Mouse (Mus musculus): ENCODE results near the gene Bank1.

The Bank1 gene

DNA sequence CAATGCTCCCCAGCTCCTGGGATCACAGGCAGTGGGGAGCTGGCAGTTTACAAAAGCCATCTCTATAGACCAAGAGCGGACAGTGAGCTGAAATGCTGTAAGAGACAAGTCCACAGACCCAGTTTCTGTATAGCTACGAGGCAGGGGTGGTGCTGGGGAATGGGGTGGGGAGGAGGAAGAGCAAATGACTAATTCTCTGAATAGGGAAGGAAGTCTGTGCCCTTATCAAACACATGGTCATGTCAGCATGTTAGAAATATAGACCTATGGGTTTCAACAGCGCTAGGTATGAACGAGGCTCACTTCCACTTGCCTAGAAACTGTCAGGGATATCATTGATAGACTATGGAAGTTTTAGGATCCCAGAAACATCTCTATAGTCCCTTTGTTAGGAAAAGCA lies 73.0 kb downstream of the Bank1 start:
- 71% methylated on average over 4 of the region's 4 CpGs for WGBS

GRCm38 (mm10) chr3:136251578-136251977 lies 74.3 kb downstream of the Bank1 start:
- WGBS = 72% methylated on average over 4 of the region's 4 CpGs

- WGBS = 79% methylated on average over 5 of the region's 5 CpGs
These were observed 78.5 kb downstream of the Bank1 start for GRCm38 (mm10) chr3:136247331-136247730.

DNA sequence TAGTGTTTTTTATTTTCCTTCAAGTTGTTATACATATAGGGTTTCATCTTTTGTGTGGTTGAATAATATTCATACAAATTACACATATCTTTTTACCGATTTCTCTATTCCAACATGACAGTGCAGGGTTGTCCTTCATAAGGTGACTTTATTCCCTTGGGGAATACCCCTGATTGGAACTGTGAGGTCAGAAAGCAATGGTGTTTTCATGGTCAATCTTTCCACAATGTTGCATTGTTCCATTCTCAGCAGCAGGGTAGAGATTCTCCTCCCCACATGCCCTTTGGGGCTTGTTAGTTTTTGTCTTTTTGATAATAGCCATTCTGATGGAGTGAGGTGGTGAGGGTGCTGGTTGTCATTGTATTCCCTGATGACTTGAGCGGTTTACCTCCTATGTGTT lies 80.9 kb downstream of the Bank1 start:
- 76% methylated on average over 2 of the region's 2 CpGs for WGBS

DNA sequence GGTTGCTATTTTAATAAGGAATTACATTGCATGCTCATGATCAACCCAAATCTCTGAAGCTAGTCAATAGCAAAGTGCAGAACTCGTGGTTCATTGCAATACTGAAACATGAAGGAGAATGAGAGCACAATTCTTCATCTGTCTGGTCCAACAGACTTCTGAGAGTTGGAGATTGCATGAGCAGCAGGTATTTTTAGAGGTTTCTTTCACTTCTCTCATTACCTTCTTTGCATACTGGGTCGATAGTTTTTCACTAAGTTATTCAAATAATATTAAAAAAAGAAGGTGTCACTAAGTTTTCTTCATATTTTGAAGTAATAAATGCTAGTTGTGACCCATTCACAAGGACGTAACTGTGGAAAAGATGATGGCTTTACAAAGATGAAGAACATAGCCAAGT lies 87.1 kb downstream of the Bank1 start:
- 89% methylated on average over 3 of the region's 3 CpGs for WGBS

DNA sequence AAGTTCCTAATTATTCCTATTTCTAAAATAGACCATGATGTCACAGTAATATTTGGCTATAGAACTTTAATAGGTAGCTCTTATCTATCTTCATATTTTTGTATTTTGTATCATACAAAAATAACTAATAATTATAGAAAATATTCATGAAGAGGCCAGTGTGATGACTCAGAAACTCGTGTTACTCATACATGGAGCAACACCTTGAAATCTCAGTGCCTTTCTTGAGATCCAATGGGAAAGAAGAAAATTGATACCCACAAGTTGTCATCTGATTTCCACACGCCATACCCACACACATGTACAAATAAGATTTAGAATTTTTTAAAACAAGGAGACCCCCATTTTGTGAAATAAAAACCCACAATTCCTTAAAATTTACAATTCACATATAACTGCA lies 92.4 kb downstream of the Bank1 start:
- whole genome bisulfite sequencing = 83% methylated on average over 2 of the region's 2 CpGs

GRCm38 (mm10) chr3:136230602-136231151 lies 95.2 kb downstream of the Bank1 start:
- WGBS = 97% methylated on average over 3 of the region's 3 CpGs

DNA sequence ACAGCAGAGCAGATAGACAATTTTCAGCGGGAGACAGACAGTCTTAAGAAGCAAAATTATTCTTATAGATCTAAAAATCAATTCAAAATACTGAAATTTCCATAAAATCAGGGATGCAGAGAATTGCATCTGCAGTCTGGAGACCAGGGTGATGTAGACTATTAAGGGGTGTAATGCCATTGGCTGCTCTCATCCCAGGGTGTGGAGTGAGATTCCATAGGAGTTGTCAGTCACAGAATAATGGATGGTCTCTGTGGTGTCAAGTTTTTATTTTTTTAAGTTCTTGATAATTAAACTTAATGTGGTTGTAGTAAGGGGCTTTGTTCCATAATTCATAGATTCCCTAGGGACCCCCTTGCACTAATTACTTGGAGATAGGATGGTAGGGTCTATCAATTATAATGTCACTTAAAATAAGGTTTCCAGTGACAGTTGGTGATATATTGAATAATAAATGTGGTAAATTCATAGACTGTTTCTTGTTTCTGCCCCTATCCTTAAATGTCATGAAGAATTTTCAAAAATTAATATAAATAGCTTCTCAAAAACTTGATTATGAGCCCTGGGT lies 136.1 kb downstream of the Bank1 start:
- 91% methylated on average over 1 of the region's 1 CpGs for WGBS

DNA sequence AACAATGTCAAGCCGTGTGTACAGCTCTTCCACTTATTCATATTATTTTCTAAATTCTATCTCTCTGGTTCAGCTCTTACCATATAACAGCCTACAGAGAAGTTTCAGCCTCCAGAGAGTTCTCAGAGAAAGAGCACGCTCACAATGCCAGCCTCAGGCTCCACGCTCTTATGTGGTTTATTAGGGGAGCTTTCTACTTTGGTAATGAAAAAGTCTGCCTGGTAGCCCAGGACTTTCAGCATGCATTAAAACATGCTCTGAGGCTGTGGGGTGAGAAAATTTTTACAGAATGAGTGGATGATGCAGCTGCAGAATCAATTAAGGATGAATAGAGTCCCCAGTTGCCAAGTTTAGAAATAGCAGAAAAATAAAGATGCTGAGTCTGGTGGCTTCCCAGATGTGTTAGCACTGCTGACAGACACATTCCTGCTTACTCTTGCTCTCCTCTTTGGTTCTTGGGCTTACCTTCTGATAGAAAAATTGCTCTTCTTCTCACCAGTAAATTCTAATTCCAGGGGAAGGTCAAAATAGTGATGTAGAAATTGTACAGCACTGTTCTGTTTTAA lies 139.2 kb downstream of the Bank1 start:
- 71% methylated on average over 3 of the region's 3 CpGs for WGBS

DNA sequence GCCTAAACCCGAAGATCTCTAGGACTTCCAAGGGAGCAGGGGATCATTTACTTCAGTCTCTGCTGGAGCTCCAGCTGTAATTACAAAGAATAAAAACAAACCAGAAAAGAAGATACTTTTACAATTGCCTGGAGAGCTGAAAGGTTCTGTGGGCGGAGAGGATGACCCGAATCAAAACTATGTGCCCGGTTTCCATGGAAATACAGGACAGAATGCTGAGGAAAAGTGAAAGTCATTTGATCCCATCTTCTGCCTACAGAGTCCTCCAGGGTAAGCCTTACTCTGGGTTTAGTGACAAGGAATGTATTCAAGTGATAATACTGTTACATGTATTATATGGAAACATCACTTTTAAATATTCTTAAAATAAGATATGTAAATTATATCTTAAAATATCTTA lies 157.8 kb downstream of the Bank1 start:
- WGBS = 51% methylated on average over 4 of the region's 4 CpGs

GRCm38 (mm10) chr3:136166671-136167070 lies 159.2 kb downstream of the Bank1 start:
- 66% methylated on average over 4 of the region's 4 CpGs for WGBS

GRCm38 (mm10) chr3:136166033-136166361 lies 159.9 kb downstream of the Bank1 start:
- WGBS = 46% methylated on average over 2 of the region's 2 CpGs

DNA sequence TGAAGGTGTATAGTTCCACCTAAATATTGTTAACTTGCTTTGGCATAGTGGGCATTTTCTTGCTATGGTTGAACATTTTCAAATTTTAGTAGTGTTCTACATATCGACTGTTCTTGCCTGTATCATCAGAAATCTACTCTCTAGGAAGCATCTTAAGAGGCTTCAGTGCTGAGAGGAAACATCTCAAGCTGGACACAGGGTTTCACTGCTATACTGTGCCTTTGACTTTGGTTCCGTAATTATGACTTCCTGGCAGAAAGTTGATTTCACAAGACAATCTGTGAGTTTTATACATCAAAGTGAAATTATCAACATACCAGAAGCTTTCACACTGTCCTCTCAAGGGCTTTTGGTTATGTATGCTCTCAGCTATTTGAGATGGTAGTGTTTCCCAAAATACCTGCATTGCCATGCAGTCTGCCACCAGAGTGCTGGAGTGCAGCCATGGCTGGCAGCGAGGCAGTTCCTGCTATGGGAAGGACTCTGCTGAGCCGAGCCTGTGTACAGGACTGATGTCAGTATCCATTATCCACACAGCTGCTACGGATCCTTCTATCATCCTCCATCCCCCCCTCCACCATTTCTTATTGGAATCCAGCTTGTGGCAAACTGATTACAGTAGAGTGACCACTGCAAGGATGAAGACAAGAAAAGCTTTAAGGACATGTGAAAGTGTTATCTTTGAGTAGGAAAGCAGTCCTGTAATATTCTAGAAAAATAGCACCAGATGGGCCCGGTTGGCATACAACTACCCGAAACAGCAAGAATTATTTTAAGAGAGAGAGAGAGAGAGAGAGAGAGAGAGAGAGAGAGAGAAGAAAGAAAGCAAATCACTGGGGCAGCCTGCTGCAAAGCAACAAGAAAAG lies 160.5 kb downstream of the Bank1 start:
- WGBS = 32% methylated on average over 7 of the region's 7 CpGs

DNA sequence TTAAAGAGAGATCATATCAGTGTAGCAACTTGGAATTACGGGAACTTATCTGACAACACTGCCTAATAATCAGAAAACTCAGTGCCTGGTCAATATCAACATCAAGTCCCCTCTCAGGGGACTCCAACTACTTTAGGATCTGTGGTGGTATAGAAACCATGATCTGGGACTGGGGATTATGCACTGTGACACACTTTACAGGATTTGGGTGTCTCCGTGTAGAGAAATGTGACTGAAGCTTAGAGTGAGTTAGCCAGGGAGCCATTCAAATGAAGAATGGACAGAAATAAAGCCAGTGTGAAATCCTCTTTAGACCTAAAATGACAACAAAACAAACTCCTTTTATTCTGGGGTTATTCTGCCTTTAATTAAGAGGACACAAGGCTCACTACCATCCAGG lies 167.8 kb downstream of the Bank1 start:
- 84% methylated on average over 2 of the region's 2 CpGs for WGBS

GRCm38 (mm10) chr3:136155555-136155954 lies 170.3 kb downstream of the Bank1 start:
- 69% methylated on average over 1 of the region's 1 CpGs for WGBS

DNA sequence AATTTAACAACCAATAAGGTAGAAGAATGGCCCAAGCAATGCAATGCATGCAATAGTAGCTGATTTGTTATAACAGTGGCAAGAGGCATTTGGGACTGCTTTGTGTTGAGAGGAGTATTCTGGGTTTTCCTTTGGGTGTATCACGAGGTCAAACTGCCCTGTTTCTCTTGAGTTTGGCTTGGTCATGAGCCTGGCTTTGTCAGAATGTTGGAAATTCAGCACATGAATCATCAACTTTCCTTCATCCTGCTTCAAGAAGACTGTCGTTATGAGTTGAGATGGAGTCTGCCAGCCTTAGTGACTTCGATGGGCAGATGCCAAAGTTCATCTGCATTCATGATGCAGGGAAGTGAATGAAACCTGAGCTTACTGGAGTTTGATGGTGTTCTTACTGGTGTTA lies 175.0 kb downstream of the Bank1 start:
- WGBS = 82% methylated on average over 3 of the region's 3 CpGs

DNA sequence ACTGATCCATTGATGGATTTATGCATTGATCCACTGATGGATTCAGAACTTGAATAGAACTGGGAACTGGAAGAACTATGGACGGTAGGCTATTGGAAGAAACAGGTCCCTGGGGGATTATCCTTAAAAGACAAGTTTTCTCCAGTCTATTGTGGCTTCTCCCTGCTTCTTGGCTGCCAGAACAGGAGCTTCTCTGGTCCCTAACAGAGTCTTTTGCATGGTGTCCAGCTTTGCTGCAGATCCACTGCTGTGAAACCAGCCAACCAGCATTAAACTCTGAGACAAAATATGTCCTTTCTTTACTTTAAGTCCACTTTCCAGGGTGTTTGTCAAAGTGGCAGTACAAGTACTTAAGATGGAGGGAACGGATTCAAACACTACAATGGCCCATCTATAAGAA lies 178.7 kb downstream of the Bank1 start:
- WGBS = 87% methylated on average over 2 of the region's 2 CpGs

- WGBS = 28% methylated on average over 3 of the region's 3 CpGs
These were observed 193.9 kb downstream of the Bank1 start for GRCm38 (mm10) chr3:136132013-136132412.

- WGBS = 76% methylated on average over 5 of the region's 5 CpGs
These were observed 210.2 kb downstream of the Bank1 start for GRCm38 (mm10) chr3:136115478-136116215.

GRCm38 (mm10) chr3:136109411-136110139 lies 216.3 kb downstream of the Bank1 start:
- 74% methylated on average over 6 of the region's 6 CpGs for WGBS

- 74% methylated on average over 1 of the region's 1 CpGs for WGBS
These were observed 219.4 kb downstream of the Bank1 start for GRCm38 (mm10) chr3:136106452-136106851.

DNA sequence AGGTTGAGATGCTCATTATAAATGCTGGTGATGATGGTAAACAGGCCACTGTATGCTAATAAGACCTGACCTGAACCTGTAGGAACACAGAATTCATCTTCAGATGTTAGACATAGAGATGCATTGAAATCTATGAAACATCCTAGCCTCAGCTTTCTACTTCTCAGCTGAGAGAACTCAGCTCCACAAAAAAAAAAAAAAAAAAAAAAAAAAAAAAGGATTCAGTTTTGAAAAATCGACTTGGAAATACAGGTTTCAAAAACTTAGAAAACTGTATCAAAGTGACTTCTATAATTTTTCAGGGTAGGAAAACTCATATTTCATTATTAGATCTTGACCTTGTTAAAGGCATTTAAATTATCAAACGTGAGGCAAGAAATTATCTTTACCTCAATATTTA lies 222.5 kb downstream of the Bank1 start:
- WGBS = 85% methylated on average over 2 of the region's 2 CpGs

All from cerebral cortex, adult 2 months (tissue).